Mouse (Mus musculus) embryonic facial prominence, embryonic 12.5 days (tissue): ENCODE data around the gene Lclat1. TPM values are rescaled to one million over a fixed set of nuclear protein-coding genes. Genes with fewer than 3 reads are reported as not detected.
"Not testable (repeated sequence)": the region's sequence is repeated elsewhere in the genome, so short reads cannot be mapped to it uniquely, and the experiment has no call there.

Experiments
- ATAC-seq: fragments of 200-750 bp; cut with Nextera tagmentation; 2 replicates; pipeline ENCODE4 v1.8.0; 2017; ENCODE audit not compliant: insufficient number of reproducible peaks, insufficient read depth, low FRiP score, low TSS enrichment
- H3K27ac ChIP-seq: fragments of 300-500 bp; sonication (generic); 2 replicates; pipeline ENCODE4 v1.5.1; 2016; ENCODE audit warnings: mild to moderate bottlenecking
- H3K27me3 ChIP-seq: fragments of 300-500 bp; sonication (generic); 2 replicates; pipeline ENCODE4 v1.6.1; 2016; ENCODE audit warnings: mild to moderate bottlenecking, moderate library complexity
- H3K36me3 ChIP-seq: fragments of 300-500 bp; sonication (generic); 2 replicates; pipeline ENCODE4 v1.6.1; 2016; ENCODE audit warnings: mild to moderate bottlenecking
- H3K4me1 ChIP-seq: fragments of 300-500 bp; sonication (generic); 2 replicates; pipeline ENCODE4 v1.6.1; 2016
- H3K4me2 ChIP-seq: fragments of 300-500 bp; sonication (generic); replicated peaks from 2 replicates; pipeline ENCODE4 v1.6.1; 2016; ENCODE audit warnings: mild to moderate bottlenecking, moderate library complexity
- H3K4me3 ChIP-seq: fragments of 300-500 bp; sonication (generic); 2 replicates; pipeline ENCODE4 v1.5.1; 2016; ENCODE audit warnings: mild to moderate bottlenecking
- H3K9ac ChIP-seq: fragments of 300-500 bp; sonication (generic); 2 replicates; pipeline ENCODE4 v1.6.1; 2016; ENCODE audit warnings: mild to moderate bottlenecking, moderate library complexity
- H3K9me3 ChIP-seq: fragments of 300-500 bp; sonication (generic); 2 replicates; pipeline ENCODE4 v1.6.1; 2016; ENCODE audit warnings: mild to moderate bottlenecking, moderate library complexity
- WGBS: fragments of 180-500 bp; shearing (Covaris S2); methylation state at CpG from one replicate; pipeline ENCODE4 v1.1.7; 2016; 5-methylcytosine and 5-hydroxymethylcytosine counted together
- polyA plus RNA-seq: library from polyadenylated mRNA; unstranded; fragments of >200 nt; fragmentation: Nextera tagmentation; extraction: Ambion mirVana; gene quantifications from 2 replicates; pipeline ENCODE4 v1.2.1, GENCODE M21; 2016

The Lclat1 gene
- polyA plus RNA-seq, 1 experiment from 2014 or later = 10.8 TPM

DNA sequence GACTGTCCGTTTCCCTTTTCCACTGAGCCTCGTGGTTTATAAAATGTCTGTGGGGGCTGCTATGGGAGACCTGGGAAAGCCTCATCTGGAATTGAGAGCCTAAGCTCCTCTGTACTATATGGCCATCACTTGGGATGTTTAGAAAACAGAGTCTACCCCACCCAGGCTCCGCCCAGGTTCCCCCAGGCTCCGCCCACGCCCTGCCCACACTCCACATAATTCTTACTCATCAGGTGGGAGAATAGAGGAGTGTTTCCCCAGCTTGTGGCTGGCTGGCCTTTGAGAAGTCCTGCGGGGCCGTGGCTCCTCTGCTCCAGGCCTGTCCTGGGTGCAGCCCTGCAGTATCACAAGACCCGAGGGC, 143.3 kb downstream of the Lclat1 start:
- ATAC-seq = no peak
- no peak overlapping the region for H3K27ac ChIP-seq
- WGBS = 60% methylated on average over 8 of the region's 8 CpGs
- H3K9me3 ChIP-seq = no peaks in the 10 kb centered on the region
- H3K36me3 ChIP-seq = no peaks in the 10 kb centered on the region
- H3K4me2 ChIP-seq = no peak overlapping the region
- H3K4me3 ChIP-seq = no peak overlapping the region
- no peaks in the 10 kb centered on the region for H3K4me1 ChIP-seq
- no peaks in the 10 kb centered on the region for H3K27me3 ChIP-seq
- no peak overlapping the region for H3K9ac ChIP-seq

DNA sequence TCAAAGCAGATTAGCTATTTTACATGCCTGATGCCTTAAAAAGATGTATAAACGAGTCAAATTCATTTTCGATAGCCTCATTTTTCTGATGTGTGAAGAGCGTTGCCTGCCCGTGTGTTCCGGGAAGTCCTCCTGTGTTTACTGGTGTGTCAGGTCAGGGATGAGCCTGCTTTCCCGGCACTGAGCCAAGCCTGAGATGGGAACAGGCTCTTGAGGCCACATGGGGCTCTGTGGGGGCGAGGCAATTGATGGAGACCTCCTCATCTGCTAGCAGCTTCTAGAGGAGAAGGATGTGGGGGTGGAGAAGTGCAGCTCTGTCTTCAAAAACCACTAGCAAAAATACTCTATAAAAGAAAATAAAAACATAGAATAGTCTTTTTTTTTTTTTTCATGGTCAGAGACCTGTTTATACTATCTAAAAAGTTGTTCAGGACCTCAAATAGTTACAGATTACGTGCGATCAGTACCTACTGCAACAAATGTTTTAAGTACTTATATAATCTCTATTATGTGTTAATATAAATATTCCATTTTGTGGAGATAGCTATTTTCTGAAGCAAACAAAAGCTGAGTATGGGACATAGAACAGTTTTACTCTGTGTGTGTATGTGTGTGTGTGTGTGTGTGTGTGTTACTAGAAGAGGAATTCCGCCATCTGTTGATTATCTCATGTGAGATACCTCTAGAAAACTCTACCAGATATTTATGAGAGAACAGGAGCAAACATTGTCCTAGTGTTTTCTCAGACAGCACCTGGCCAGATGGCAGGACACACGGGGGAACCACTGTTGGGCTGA, 144.2 kb downstream of the Lclat1 start:
- ATAC-seq = no peak
- Histone ChIP-seq H3K9me3 (no peaks in the 10 kb centered on the region), H3K27ac (no peak overlapping the region), H3K4me1 (no peaks in the 10 kb centered on the region), H3K4me3 (no peak overlapping the region), H3K27me3 (no peaks in the 10 kb centered on the region), H3K9ac (no peak overlapping the region), H3K36me3 (no peaks in the 10 kb centered on the region), H3K4me2 (no peak overlapping the region)
- 71% methylated on average over 11 of the region's 11 CpGs for WGBS

DNA sequence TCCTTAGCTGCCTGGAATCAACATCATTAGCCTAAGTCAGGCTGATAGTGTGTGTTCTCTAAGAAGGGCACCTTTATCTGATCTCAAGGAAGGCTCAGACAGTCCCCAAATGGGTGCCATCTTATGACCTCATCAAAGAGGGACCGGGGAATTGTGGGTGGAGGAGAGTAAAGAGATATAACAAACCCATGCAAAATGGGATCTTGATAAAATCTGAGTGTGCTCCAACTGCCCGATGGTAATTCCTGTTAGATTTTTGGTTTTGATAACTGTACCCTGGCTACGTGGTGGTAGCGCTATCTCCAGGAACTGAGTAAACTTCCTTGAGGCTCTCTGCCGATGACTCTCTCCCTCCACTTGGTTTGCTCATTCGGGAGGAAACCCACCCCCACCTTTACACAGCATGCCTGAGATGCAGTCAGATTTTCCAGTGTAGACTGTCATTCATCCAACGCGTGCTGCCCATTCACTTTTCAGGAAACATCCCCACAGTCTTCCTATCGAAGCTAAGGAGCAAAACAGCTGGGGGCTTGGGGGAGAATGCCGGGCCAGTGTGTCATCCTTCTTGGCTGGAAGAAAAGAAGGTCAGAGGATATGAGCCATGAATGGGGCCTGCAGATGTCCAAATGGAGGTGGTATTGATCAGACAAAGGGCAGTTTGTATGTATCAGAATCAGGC, 145.6 kb downstream of the Lclat1 start:
- H3K36me3 ChIP-seq = no peaks in the 10 kb centered on the region
- H3K4me2 ChIP-seq = no peak overlapping the region
- H3K9ac ChIP-seq = no peak overlapping the region
- ATAC-seq = no peak
- 59% methylated on average over 10 of the region's 10 CpGs for WGBS
- no peaks in the 10 kb centered on the region for H3K27me3 ChIP-seq
- no peak overlapping the region for H3K4me3 ChIP-seq
- no peaks in the 10 kb centered on the region for H3K4me1 ChIP-seq
- no peaks in the 10 kb centered on the region for H3K9me3 ChIP-seq
- no peak overlapping the region for H3K27ac ChIP-seq

DNA sequence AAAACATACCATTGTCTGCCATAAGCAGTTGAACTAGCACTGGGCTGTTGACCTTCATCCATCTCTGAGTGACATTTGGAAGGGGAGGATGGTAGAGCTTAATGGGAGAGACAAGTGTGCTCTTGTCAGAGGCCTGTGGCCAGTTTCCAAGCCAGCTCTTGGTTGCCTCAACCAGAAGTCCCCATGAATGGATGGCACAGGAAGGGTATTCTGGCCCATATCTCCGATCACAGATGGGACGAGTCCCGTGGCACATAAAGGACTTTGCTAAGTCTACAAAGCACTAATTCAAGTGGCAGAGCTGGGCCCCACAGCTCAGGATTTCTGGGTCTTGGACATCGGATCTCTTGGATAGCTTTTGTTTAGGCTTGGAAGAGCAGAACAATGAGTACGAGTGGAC, 148.0 kb downstream of the Lclat1 start:
- H3K27ac ChIP-seq = no peak overlapping the region
- H3K4me3 ChIP-seq = no peak overlapping the region
- ATAC-seq = no peak
- 0 out of 2 replicates have a peak, but pooled peaks cover 3% of the 10 kb centered on the region for H3K4me1 ChIP-seq
- H3K27me3 ChIP-seq = no peaks in the 10 kb centered on the region
- H3K9ac ChIP-seq = no peak overlapping the region
- WGBS = 88% methylated on average over 5 of the region's 5 CpGs
- no peaks in the 10 kb centered on the region for H3K36me3 ChIP-seq
- no peaks in the 10 kb centered on the region for H3K9me3 ChIP-seq
- H3K4me2 ChIP-seq = no peak overlapping the region

DNA sequence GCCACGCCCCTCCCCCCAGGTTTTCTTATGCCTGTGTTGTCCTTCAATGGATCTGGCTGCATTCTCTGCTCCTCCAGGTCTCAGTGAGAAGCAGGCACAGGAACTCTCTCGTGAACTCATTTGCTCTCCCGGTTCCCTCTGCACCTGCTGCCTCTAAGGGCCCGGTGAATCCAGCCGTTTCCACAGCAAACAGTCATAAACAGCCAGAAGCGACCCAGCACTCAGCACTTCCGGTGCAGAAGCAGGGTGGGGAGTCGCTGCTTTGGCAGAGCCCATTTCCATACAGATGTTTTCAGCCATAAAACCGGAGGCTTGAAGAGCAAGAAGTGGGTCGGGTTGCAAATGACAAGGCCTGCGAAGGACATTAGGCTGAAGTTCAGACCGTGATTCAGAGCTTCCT, 150.8 kb downstream of the Lclat1 start:
- Histone ChIP-seq H3K9me3 (no peaks in the 10 kb centered on the region), H3K27me3 (no peaks in the 10 kb centered on the region), H3K27ac (no peak overlapping the region), H3K4me2 (no peak overlapping the region), H3K36me3 (no peaks in the 10 kb centered on the region), H3K4me3 (no peak overlapping the region), H3K4me1 (0 out of 2 replicates have a peak, but pooled peaks cover 3% of the 10 kb centered on the region), H3K9ac (no peak overlapping the region)
- no peak for ATAC-seq
- WGBS = 45% methylated on average over 12 of the region's 12 CpGs

DNA sequence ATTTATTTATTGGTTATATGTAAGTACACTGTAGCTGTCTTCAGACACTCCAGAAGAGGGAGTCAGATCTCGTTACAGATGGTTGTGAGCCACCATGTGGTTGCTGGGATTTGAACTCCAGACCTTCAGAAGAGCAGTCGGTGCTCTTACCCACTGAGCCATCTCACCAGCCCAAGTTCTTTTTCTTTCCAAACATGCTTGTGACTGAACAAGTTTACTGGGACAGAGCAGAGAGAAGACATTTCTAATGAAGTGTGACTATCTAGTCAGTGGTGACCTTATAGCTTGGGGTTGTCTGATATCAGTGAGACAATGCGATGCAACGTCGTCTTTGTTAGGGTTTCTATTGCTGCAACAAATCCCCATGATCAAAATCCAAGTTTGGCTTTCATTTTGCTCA, 151.5 kb downstream of the Lclat1 start:
- not testable (repeated sequence) for H3K4me3 ChIP-seq, H3K4me1 ChIP-seq, H3K9ac ChIP-seq, H3K27ac ChIP-seq, H3K4me2 ChIP-seq, ATAC-seq, H3K36me3 ChIP-seq, H3K9me3 ChIP-seq, H3K27me3 ChIP-seq
- 96% methylated on average over 5 of the region's 5 CpGs for WGBS

DNA sequence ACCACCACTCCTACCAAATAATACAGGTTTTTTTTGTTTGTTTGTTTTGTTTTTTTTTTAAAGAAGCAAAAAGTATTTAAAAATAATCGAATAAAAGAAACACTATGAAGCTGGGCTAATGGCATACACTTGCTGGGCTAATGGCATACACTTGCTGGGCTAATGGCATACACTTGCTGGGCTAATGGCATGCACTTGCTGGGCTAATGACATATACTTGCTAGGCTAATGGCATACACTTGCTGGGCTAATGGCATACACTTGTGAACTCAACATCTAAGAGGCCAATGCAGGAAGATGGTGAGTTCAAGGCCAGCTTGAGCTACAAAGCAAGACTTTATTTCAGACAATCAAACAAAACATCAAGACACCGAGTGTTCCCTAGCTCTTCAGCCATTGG, 154.8 kb downstream of the Lclat1 start:
- no peak overlapping the region for H3K4me3 ChIP-seq

DNA sequence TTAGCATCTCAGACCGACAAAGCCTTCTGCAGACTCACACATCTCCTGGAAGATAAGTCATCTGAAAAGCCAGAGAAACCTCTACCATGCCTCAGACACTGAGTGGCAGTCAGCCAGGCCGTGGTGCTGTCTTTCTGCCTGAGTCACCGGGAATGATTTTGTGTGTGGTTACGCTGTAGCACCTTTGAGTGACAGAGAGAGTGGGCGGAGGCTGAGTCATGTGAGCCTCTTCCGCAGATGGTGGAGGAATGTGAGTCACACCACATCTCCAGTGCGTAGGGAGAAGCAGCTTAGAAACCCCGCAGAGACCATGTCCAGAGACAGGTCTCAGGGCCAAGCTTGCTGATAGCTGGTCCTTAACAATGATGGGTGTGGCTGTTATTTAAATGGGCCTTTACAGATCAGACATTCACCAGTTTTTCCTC, 155.3 kb downstream of the Lclat1 start:
- no peak overlapping the region for H3K4me2 ChIP-seq
- WGBS = 85% methylated on average over 8 of the region's 8 CpGs
- H3K9ac ChIP-seq = no peak overlapping the region
- ATAC-seq = no peak
- no peaks in the 10 kb centered on the region for H3K27me3 ChIP-seq
- 0 out of 2 replicates have a peak, but pooled peaks cover 3% of the 10 kb centered on the region for H3K4me1 ChIP-seq
- no peaks in the 10 kb centered on the region for H3K9me3 ChIP-seq
- H3K27ac ChIP-seq = no peak overlapping the region
- H3K4me3 ChIP-seq = no peak overlapping the region
- no peaks in the 10 kb centered on the region for H3K36me3 ChIP-seq

More for the DNA sequence above, 154.8 kb downstream of the Lclat1 start:
- no peak overlapping the region for H3K9ac ChIP-seq
- H3K36me3 ChIP-seq = no peaks in the 10 kb centered on the region
- ATAC-seq = no peak
- H3K27ac ChIP-seq = no peak overlapping the region
- H3K9me3 ChIP-seq = no peaks in the 10 kb centered on the region
- H3K27me3 ChIP-seq = no peaks in the 10 kb centered on the region
- 0 out of 2 replicates have a peak, but pooled peaks cover 3% of the 10 kb centered on the region for H3K4me1 ChIP-seq
- H3K4me2 ChIP-seq = no peak overlapping the region
- WGBS = 85% methylated on average over 2 of the region's 2 CpGs

DNA sequence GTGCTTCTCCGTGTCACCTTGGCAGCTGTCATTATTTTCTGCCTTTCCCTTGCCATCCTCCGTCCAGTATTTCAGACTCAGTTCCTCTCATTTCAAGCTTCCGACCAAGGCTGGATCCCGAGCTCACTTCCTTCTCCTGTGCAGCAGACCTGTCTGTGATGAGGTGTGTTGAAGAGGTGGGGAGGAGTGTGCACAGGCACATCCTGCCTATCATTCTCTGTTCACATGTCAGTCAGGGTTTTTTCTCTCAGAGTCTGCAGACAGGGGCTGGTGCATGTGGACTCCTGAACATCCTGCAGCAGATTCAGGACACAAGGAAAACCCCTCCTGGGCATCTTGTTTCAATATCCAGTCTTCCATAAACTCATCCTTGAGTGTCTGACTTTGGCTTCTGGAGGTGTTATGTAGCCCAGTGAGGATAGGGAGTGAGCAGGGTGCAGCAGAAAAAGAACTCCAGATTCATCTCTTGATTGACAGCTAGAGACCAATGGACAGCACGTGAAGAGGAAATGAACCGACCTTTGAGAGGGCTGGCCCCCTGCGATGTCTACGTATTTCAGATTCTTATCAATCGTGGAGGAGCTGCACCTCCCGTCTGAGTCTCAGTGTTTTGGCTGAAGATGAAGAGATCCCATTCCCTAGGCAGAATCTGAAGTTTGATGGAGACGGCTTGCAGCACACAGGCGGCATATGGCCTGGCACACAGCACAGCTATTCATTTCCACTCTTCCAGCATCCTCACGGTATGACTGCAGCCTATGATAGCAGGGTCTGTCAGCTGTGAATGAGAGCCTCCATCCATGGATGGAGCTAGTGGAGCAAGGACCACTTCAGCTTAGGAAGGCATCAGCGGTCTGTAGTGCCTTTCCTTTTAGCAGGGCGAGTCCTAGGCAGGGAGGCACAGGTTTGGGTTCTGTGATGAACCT, 163.3 kb downstream of the Lclat1 start:
- no peak for ATAC-seq
- Histone ChIP-seq H3K36me3 (no peaks in the 10 kb centered on the region), H3K27ac (no peak overlapping the region), H3K9me3 (no peaks in the 10 kb centered on the region), H3K4me1 (no peaks in the 10 kb centered on the region), H3K4me3 (no peak overlapping the region), H3K4me2 (no peak overlapping the region), H3K9ac (no peak overlapping the region), H3K27me3 (no peaks in the 10 kb centered on the region)
- 77% methylated on average over 15 of the region's 15 CpGs for WGBS

DNA sequence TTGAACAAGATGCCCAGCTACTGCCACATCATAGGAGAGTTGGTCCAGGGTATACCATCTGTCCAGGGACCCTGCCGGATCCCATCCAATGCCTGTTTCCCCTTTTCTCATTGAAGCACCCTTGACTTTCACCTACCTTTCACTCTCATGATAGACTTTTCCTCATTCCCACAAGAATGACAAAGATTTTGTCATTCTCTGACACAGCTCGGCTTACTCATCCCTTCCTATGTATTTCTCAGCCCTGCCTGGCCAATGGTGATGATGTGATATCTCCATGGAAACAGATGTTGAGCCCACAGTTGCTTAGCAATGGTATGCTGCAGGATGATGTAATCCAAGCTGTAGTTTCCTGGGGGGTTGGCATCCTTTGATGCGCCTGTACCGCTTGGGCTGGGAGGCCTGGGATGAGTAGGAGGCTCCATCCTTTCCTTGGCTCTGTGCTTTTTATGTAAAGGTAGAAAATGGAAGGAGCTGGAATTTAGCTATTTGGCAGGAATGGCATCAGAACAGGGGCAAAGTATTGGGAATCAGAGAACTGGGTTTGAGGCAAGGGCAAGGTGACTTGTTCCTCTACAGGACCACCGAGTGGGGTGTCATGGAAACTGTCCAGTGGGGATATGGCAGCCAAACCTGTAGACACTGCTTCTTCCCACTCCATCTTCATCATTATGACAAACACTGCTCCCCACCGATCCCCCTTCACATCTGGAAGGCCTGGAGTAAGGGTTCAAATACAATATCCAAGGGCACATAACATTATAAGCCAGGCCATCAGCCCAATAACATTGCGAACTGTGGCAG, 164.2 kb downstream of the Lclat1 start:
- H3K27me3 ChIP-seq = no peaks in the 10 kb centered on the region
- no peak overlapping the region for H3K4me2 ChIP-seq
- WGBS = 83% methylated on average over 7 of the region's 7 CpGs
- no peak overlapping the region for H3K9ac ChIP-seq
- no peak overlapping the region for H3K27ac ChIP-seq
- no peak for ATAC-seq
- H3K9me3 ChIP-seq = no peaks in the 10 kb centered on the region
- no peak overlapping the region for H3K4me3 ChIP-seq
- H3K4me1 ChIP-seq = no peaks in the 10 kb centered on the region
- H3K36me3 ChIP-seq = no peaks in the 10 kb centered on the region

DNA sequence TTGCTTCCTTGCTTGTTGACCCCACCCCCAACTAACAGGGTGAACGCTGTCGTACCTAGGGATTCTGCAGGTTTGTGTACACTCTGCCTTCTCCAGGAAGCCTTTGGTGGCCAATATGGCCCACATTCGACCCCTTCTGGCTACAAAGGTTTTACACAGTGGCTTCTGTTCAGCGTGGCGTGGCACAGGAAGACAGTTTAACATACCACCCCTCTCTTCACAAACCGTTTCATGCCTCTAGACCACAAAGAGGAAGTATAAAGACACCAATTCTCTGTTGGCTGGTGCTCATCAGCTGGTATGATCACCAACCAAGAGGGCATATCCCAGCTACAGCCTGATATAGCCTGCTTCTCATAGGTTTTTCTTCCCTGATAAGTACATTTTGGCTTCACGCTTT, 166.0 kb downstream of the Lclat1 start:
- ATAC-seq = no peak
- Histone ChIP-seq H3K9me3 (no peaks in the 10 kb centered on the region), H3K36me3 (no peaks in the 10 kb centered on the region), H3K4me2 (no peak overlapping the region), H3K4me3 (no peak overlapping the region), H3K27me3 (no peaks in the 10 kb centered on the region), H3K27ac (no peak overlapping the region), H3K9ac (no peak overlapping the region), H3K4me1 (no peaks in the 10 kb centered on the region)
- WGBS = 76% methylated on average over 7 of the region's 7 CpGs
